Mouse (Mus musculus) hindbrain, postnatal 0 days (tissue): Measurements from ENCODE around the gene Tmem175. TPM values are rescaled to one million over a fixed set of nuclear protein-coding genes. Genes with fewer than 3 reads are reported as not detected.
A peak's percentile ranks its signal among the peaks of the same experiment; 100 is the strongest.

Experiments
- ATAC-seq: fragments of 200-750 bp; cut with Nextera tagmentation; 2 replicates; pipeline ENCODE4 v1.8.0; 2017; ENCODE audit warnings: mild to moderate bottlenecking, moderate TSS enrichment, moderate library complexity
- DNase-seq: peaks from one replicate; pipeline ENCODE4 v3.0.0-alpha.2; 2015; ENCODE audit warnings: low spot score
- H3K27ac ChIP-seq: fragments of 300-500 bp; sonication (generic); 2 replicates; pipeline ENCODE4 v1.5.1; 2014; ENCODE audit warnings: mild to moderate bottlenecking
- H3K27me3 ChIP-seq: fragments of 300-500 bp; sonication (generic); 2 replicates; pipeline ENCODE4 v1.6.1; 2014; ENCODE audit warnings: low read length, mixed read lengths; ENCODE audit not compliant: insufficient read depth
- H3K36me3 ChIP-seq: fragments of 300-500 bp; sonication (generic); 2 replicates; pipeline ENCODE4 v1.6.1; 2014; ENCODE audit warnings: low read length, mixed read lengths; ENCODE audit not compliant: insufficient read depth
- H3K4me1 ChIP-seq: fragments of 300-500 bp; sonication (generic); 2 replicates; pipeline ENCODE4 v1.6.1; 2014; ENCODE audit warnings: antibody characterized with exemption, low read length, mixed read lengths; ENCODE audit not compliant: insufficient read depth
- H3K4me2 ChIP-seq: fragments of 300-500 bp; sonication (generic); 2 replicates; pipeline ENCODE4 v1.6.1; 2014; ENCODE audit warnings: low read depth, mild to moderate bottlenecking, low read length, moderate library complexity, mixed read lengths
- H3K4me3 ChIP-seq: fragments of 300-500 bp; sonication (generic); 2 replicates; pipeline ENCODE4 v1.5.1; 2014; ENCODE audit warnings: low read length
- H3K9ac ChIP-seq: fragments of 300-500 bp; sonication (generic); replicated peaks from 2 replicates; pipeline ENCODE4 v1.6.1; 2014; ENCODE audit warnings: mild to moderate bottlenecking, low read length, moderate library complexity, mixed read lengths
- H3K9me3 ChIP-seq: fragments of 300-500 bp; sonication (generic); 2 replicates; pipeline ENCODE4 v1.6.1; 2016; ENCODE audit warnings: low read length, mixed read lengths
- CTCF ChIP-seq: IDR thresholded peaks from 2 replicates; pipeline ENCODE4 v1.5.1; 2016; ENCODE audit warnings: antibody characterized with exemption, control low read depth, low read depth
- WGBS: fragments of 180-500 bp; shearing (Covaris S2); extraction: QIAGEN DNeasy Blood & Tissue Kit; methylation state at CpG from one replicate; pipeline ENCODE4 v1.1.7; 2014; 5-methylcytosine and 5-hydroxymethylcytosine counted together
- polyA plus RNA-seq: library from polyadenylated mRNA; unstranded; fragments of >200 nt; fragmentation: Nextera tagmentation; extraction: Ambion mirVana; gene quantifications from 2 replicates; pipeline ENCODE4 v1.2.1, GENCODE M21; 2015
- total RNA-seq: library from RNA; depleted of rRNA; stranded (reverse); fragments of >200 nt; gene quantifications from 2 replicates; pipeline ENCODE4 v1.2.3, GENCODE M21; 2014; rRNA removed

Tmem175 gene
- total and polyA plus RNA-seq, 2 experiments from 2014 or later = 38.7 to 43.6 TPM

- peaks cover 3% of the 10 kb centered on the region; the same call in 1 of the 2 replicates for H3K27me3 ChIP-seq
- no peak overlapping the region for H3K9ac ChIP-seq
- no peaks in the 10 kb centered on the region for H3K9me3 ChIP-seq
- no peak for TF ChIP-seq CTCF
- 0 out of 2 replicates have a peak overlapping the region, but pooled peaks have one; percentile 67 for H3K27ac ChIP-seq
- no peak overlapping the region for H3K4me2 ChIP-seq
- H3K4me3 ChIP-seq = no peak overlapping the region
- ATAC-seq (no peak), DNase-seq (no peak)
- H3K36me3 ChIP-seq = no peaks in the 10 kb centered on the region
- H3K4me1 ChIP-seq = peaks cover 7% of the 10 kb centered on the region
- 75% methylated on average over 3 of the region's 3 CpGs for WGBS
Measured at GRCm38 (mm10) chr5:108696542-108696941, 67.0 kb downstream of the Tmem175 start.

GRCm38 (mm10) chr5:108697341-108697753 lies 67.8 kb downstream of the Tmem175 start:
- Histone ChIP-seq H3K36me3 (no peaks in the 10 kb centered on the region), H3K27ac (peak overlapping the region; percentile 67; the same call in 1 of the 2 replicates), H3K4me3 (no peak overlapping the region), H3K9ac (no peak overlapping the region), H3K9me3 (no peaks in the 10 kb centered on the region), H3K27me3 (peaks cover 3% of the 10 kb centered on the region; the same call in 1 of the 2 replicates), H3K4me2 (no peak overlapping the region), H3K4me1 (peaks cover 7% of the 10 kb centered on the region)
- TF ChIP-seq CTCF = 0 out of 2 replicates have a peak, but pooled peaks have one; percentile 1
- ATAC-seq = peak; percentile 39
- DNase-seq = peak; percentile 76
- 26% methylated on average over 4 of the region's 4 CpGs for WGBS

Other genes with a start within 250 kb of the Tmem175 start
- not detected in 2 replicates for gene Pde6b, start 241.4 kb upstream of the Tmem175 start, total RNA-seq
- gene Pde6b, start 241.4 kb upstream of the Tmem175 start, polyA plus RNA-seq = 0.14 and 0.26 TPM in 2 replicates
- gene Atp5k, start 195.3 kb upstream of the Tmem175 start, total RNA-seq = 31.5 and 90.8 TPM in 2 replicates
- gene Atp5k, start 195.3 kb upstream of the Tmem175 start, polyA plus RNA-seq = 621 and 639 TPM in 2 replicates
- gene Mfsd7a, start 180.9 kb upstream of the Tmem175 start, total RNA-seq = 0.11 and 0.52 TPM in 2 replicates
- gene Mfsd7a, start 180.9 kb upstream of the Tmem175 start, polyA plus RNA-seq = 0.15 TPM in 2 replicates
- gene Pcgf3, start 168.5 kb upstream of the Tmem175 start, total RNA-seq = 32.0 and 36.4 TPM in 2 replicates
- 12.1 and 12.9 TPM in 2 replicates for gene Pcgf3, start 168.5 kb upstream of the Tmem175 start, polyA plus RNA-seq
- gene Cplx1, start 79.7 kb upstream of the Tmem175 start, total RNA-seq = 95.6 and 118 TPM in 2 replicates
- gene Cplx1, start 79.7 kb upstream of the Tmem175 start, polyA plus RNA-seq = 257 and 267 TPM in 2 replicates
- gene Gak, start within 50 bp of the Tmem175 start, total RNA-seq = 75.5 and 87.8 TPM in 2 replicates
- gene Gak, start within 50 bp of the Tmem175 start, polyA plus RNA-seq = 40.2 and 43.5 TPM in 2 replicates
- gene Idua, start 30.6 kb downstream of the Tmem175 start, total RNA-seq = 4.9 and 11.4 TPM in 2 replicates
- 8.0 and 8.2 TPM in 2 replicates for gene Idua, start 30.6 kb downstream of the Tmem175 start, polyA plus RNA-seq
- gene Dgkq, start 39.9 kb downstream of the Tmem175 start, total RNA-seq = 48.2 and 64.4 TPM in 2 replicates
- 19.3 and 20.0 TPM in 2 replicates for gene Dgkq, start 39.9 kb downstream of the Tmem175 start, polyA plus RNA-seq
- gene Slc26a1, start 45.8 kb downstream of the Tmem175 start, total RNA-seq = 6.3 and 12.6 TPM in 2 replicates
- gene Slc26a1, start 45.8 kb downstream of the Tmem175 start, polyA plus RNA-seq = 3.5 and 3.6 TPM in 2 replicates
- gene Fgfrl1, start 62.6 kb downstream of the Tmem175 start, total RNA-seq = 38.5 and 42.7 TPM in 2 replicates
- gene Fgfrl1, start 62.6 kb downstream of the Tmem175 start, polyA plus RNA-seq = 11.3 and 12.1 TPM in 2 replicates
- gene Rnf212, start 145.2 kb downstream of the Tmem175 start, total RNA-seq = not detected in 2 replicates
- not detected in 2 replicates for gene Rnf212, start 145.2 kb downstream of the Tmem175 start, polyA plus RNA-seq
- not detected in 2 replicates for gene Tmed11, start 165.6 kb downstream of the Tmem175 start, total RNA-seq
- gene Tmed11, start 165.6 kb downstream of the Tmem175 start, polyA plus RNA-seq = not detected in 2 replicates
- gene Vmn2r8, start 179.1 kb downstream of the Tmem175 start, total RNA-seq = not detected in 2 replicates
- not detected in 2 replicates for gene Vmn2r8, start 179.1 kb downstream of the Tmem175 start, polyA plus RNA-seq
- gene Vmn2r9, start 222.8 kb downstream of the Tmem175 start, total RNA-seq = not detected in 2 replicates
- not detected in 2 replicates for gene Vmn2r9, start 222.8 kb downstream of the Tmem175 start, polyA plus RNA-seq